Mouse (Mus musculus) right cerebral cortex, adult 18-20 months (tissue): ENCODE results near the gene Mterf1a.
A peak's percentile ranks its signal among the peaks of the same experiment; 100 is the strongest.
"Not testable (repeated sequence)": the region's sequence is repeated elsewhere in the genome, so short reads cannot be mapped to it uniquely, and the experiment has no call there.

Experiments
- DNase-seq: peaks from one replicate; pipeline ENCODE4 v3.0.0; 2022; ENCODE audit warnings: mixed read lengths

Gene Mterf1a

GRCm38 (mm10) chr5:3893459-3894293 is at the start of gene Mterf1a:
Gene Mterf1a, minus strand, starts transcription at chr5:3893933.
- DNase-seq = peak; percentile 18

- not testable (repeated sequence) for DNase-seq
Measured at GRCm38 (mm10) chr5:3943169-3943568, 49.4 kb upstream of the Mterf1a start.

GRCm38 (mm10) chr5:3941240-3941639 is 47.5 kb upstream of the Mterf1a start:
- DNase-seq = peak; percentile 14

GRCm38 (mm10) chr5:3939335-3939734 is 45.6 kb upstream of the Mterf1a start:
- no peak for DNase-seq

- no peak for DNase-seq
Measured at GRCm38 (mm10) chr5:3938905-3939304, 45.2 kb upstream of the Mterf1a start.

GRCm38 (mm10) chr5:3935778-3936554 is 42.2 kb upstream of the Mterf1a start:
- DNase-seq = no peak

- no peak for DNase-seq
Measured at GRCm38 (mm10) chr5:3935266-3935665, 41.5 kb upstream of the Mterf1a start.

GRCm38 (mm10) chr5:3933551-3933950 is 39.8 kb upstream of the Mterf1a start:
- DNase-seq = no peak

GRCm38 (mm10) chr5:3931636-3932035 is 37.9 kb upstream of the Mterf1a start:
- DNase-seq = no peak

- DNase-seq = no peak
Measured at GRCm38 (mm10) chr5:3930760-3931159, 37.0 kb upstream of the Mterf1a start.

- peak; percentile 6 for DNase-seq
Measured at GRCm38 (mm10) chr5:3928690-3929046, 34.9 kb upstream of the Mterf1a start.

GRCm38 (mm10) chr5:3927801-3928689 is 34.3 kb upstream of the Mterf1a start, which contains the start of gene Akap9:
Gene Akap9, plus strand, starts transcription at chr5:3928054.
- peak; percentile 72 for DNase-seq

GRCm38 (mm10) chr5:3926666-3927065 is 32.9 kb upstream of the Mterf1a start:
- no peak for DNase-seq

GRCm38 (mm10) chr5:3922350-3922749 is 28.6 kb upstream of the Mterf1a start:
- no peak for DNase-seq

- no peak for DNase-seq
Measured at GRCm38 (mm10) chr5:3905471-3905870, 11.7 kb upstream of the Mterf1a start.

- not testable (repeated sequence) for DNase-seq
Measured at GRCm38 (mm10) chr5:3894294-3894619, 524 bp upstream of the Mterf1a start.

- DNase-seq = no peak
Measured at GRCm38 (mm10) chr5:3889201-3889600, 4.5 kb downstream of the Mterf1a start.

GRCm38 (mm10) chr5:3886862-3887261 is 6.9 kb downstream of the Mterf1a start:
- not testable (repeated sequence) for DNase-seq

GRCm38 (mm10) chr5:3873485-3873884 is 20.2 kb downstream of the Mterf1a start:
- DNase-seq = peak; percentile 6

GRCm38 (mm10) chr5:3872348-3872747 is 21.4 kb downstream of the Mterf1a start:
- no peak for DNase-seq

- no peak for DNase-seq
Measured at GRCm38 (mm10) chr5:3870161-3870560, 23.6 kb downstream of the Mterf1a start.

- DNase-seq = no peak
Measured at GRCm38 (mm10) chr5:3845026-3845425, 48.7 kb downstream of the Mterf1a start, which contains the start of gene Lrrd1. Gene Lrrd1, plus strand, starts transcription at chr5:3845173.
